Mouse (Mus musculus) olfactory bulb, adult 2 months (tissue): Measurements from ENCODE around the gene Rcc1l. TPM values are rescaled to one million over a fixed set of nuclear protein-coding genes. Genes with fewer than 3 reads are reported as not detected.

ENCODE experiments used
- H3K27ac ChIP-seq: fragments of 200-500 bp; 2 replicates; pipeline ENCODE4 v1.5.1; 2012; ENCODE audit warnings: low read depth, low read length; ENCODE audit not compliant: insufficient read depth
- H3K4me1 ChIP-seq: fragments of 200-500 bp; 2 replicates; pipeline ENCODE4 v1.6.1; 2012; ENCODE audit warnings: low read length; ENCODE audit not compliant: control insufficient read depth, insufficient read depth
- H3K4me3 ChIP-seq: fragments of 200-500 bp; 2 replicates; pipeline ENCODE4 v1.5.1; 2012; ENCODE audit warnings: mild to moderate bottlenecking, low read depth, low read length, moderate library complexity; ENCODE audit not compliant: insufficient read depth
- CTCF ChIP-seq: fragments of 200-500 bp; IDR thresholded peaks from 2 replicates; pipeline ENCODE4 v1.5.1; 2012; ENCODE audit warnings: low read depth, mild to moderate bottlenecking, low read length, moderate library complexity; ENCODE audit not compliant: insufficient read depth
- POLR2A ChIP-seq: fragments of 200-500 bp; IDR thresholded peaks from 2 replicates; pipeline ENCODE4 v1.6.1; 2012; ENCODE audit warnings: mild to moderate bottlenecking, low read depth, low read length, moderate library complexity; ENCODE audit not compliant: insufficient read depth
- WGBS: fragments of 180-500 bp; shearing (Covaris S2); methylation state at CpG from one replicate; pipeline ENCODE4 v1.1.7; 2018; 5-methylcytosine and 5-hydroxymethylcytosine counted together
- polyA plus RNA-seq: library from polyadenylated mRNA; stranded (reverse); fragments of >200 nt; gene quantifications from 2 replicates; pipeline ENCODE4 v1.2.4, GENCODE M21; 2012; ENCODE audit warnings: low replicate concordance; ENCODE audit not compliant: missing spikeins, insufficient read depth, insufficient read length

The Rcc1l gene
- polyA plus RNA-seq, 1 experiment = not detected

DNA sequence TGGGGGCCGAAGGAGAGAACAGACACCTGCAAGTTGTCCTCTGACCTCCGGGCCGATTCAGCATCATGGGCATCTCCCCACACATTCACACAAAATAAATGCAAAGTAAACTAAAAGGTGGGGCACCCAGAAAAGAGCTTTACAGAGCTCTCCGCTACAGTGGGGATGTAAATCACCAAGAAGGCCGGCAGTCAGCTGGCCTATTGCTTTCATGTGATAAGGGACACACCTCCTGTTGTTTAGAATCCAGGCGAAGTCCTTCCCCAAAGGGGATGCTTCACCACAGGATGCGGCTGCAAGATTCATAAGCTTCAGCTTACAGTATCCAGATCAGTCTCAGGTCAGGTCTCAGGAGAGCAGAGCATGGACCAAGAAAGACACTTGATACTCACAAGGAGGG is 2.0 kb upstream of the Rcc1l start:
- Histone ChIP-seq H3K4me3 (no peak overlapping the region), H3K4me1 (peaks cover 12% of the 10 kb centered on the region), H3K27ac (no peak overlapping the region)
- no peak for TF ChIP-seq CTCF
- TF ChIP-seq POLR2A = no peak
- 87% methylated on average over 7 of the region's 7 CpGs for WGBS

DNA sequence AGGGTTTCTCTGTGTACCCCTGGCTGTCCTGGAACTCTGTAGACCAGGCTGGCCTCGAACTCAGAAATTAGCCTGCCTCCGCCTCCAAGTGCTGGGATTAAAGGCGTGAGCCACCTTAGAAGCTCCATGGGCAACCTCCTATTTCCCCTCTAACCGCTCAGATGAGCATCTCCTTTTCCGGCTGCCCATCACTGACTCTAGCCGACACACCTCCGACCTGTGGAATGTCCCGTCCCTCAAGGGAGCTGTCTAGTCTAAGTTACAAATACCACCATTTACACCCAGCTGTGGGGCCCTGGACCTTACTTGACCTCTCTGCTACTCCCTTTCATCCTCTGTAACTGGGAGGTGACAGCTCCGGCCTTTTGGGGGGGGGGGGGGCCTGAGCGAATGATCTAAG is 878 bp downstream of the Rcc1l start:
- TF ChIP-seq CTCF (no peak), POLR2A (no peak)
- Histone ChIP-seq H3K4me1 (peaks cover 7% of the 10 kb centered on the region), H3K27ac (no peak overlapping the region), H3K4me3 (peak overlapping the region; percentile 90)
- WGBS = 9% methylated on average over 10 of the region's 10 CpGs

DNA sequence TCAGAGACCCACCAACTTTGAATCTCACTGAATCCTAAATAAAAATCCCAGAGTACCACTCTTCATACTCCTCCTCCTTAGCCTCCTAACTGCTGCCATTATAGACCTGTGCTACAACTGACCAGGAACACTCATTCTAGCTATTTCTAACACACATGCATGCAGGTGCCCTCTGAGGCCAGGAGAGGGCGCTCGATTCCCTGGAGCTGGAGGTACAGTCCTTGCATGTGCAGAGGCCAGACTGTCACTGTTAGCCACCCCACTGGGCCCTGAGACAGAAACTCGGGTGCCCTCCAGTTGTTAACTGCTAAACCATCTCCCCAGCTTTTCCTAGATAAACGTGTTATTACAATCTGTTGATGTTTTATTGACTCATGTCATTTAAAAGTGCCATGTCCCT is 3.4 kb downstream of the Rcc1l start:
- 32% methylated on average over 4 of the region's 4 CpGs for WGBS
- no peak overlapping the region for H3K4me3 ChIP-seq
- no peak overlapping the region for H3K27ac ChIP-seq
- H3K4me1 ChIP-seq = peaks cover 7% of the 10 kb centered on the region
- TF ChIP-seq POLR2A (no peak), CTCF (no peak)

DNA sequence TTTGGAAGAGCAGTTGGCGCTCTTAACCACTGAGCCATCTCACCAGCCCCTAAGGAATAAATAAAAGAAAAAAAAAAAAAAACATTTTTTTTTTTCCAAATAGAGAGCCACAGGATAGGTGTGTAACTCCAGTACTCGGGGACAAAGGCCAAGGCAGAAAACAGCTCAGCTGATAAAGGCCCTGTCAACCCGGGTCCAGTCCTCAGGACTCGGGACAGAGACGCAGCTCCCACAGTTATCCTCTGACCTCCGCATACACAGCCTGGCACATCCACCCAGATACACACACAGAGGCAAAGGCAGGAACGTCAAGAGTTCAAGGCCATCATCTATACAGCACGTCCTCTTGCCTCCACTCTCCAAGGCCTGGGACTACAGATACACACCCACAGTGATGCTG is 6.4 kb downstream of the Rcc1l start:
- H3K4me3 ChIP-seq = no peak overlapping the region
- H3K4me1 ChIP-seq = peaks cover 3% of the 10 kb centered on the region
- WGBS = 97% methylated on average over 8 of the region's 8 CpGs
- H3K27ac ChIP-seq = no peak overlapping the region
- TF ChIP-seq CTCF (no peak), POLR2A (no peak)

DNA sequence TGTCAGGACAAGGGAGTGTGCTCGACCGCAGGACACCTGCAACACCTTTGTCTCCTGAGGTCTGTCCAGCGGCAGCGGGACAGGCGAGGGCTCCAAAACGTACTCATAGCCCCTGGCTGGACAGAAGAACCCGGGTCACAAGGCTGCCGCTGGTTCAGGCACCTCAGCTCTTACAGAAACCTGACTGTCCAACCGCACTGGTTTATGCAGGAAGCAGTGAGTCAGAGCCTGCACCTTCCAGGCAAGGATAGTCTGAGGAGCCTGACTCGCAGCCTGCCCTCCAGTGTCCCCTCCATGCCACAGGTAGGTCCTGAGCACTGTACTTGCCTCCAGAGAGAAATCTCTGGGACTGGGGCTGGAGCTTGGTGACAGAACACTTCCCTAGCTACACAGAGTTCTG is 7.3 kb downstream of the Rcc1l start:
- Histone ChIP-seq H3K27ac (no peak overlapping the region), H3K4me1 (peaks cover 10% of the 10 kb centered on the region), H3K4me3 (no peak overlapping the region)
- TF ChIP-seq CTCF (no peak), POLR2A (no peak)
- 93% methylated on average over 10 of the region's 10 CpGs for WGBS

DNA sequence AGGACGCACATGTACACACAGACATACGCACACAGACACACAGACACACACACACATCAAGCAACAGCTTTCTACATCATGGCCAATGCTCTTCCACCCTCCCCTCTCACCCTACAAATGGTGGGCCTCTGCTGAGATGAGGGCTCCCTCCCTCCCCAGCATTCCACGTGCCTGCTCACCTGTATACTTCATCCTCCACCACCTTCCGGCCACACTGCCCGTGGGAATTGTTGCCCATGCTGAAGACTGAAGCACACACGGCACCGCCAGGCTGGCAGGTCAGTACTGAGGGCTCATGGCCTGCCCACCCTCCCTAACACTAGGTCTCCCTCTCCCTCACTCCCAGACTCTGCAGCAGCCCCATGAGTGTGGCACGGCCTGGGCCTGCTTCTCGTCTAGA is 8.5 kb downstream of the Rcc1l start:
- TF ChIP-seq CTCF (no peak), POLR2A (no peak)
- Histone ChIP-seq H3K27ac (no peak overlapping the region), H3K4me3 (no peak overlapping the region), H3K4me1 (peaks cover 10% of the 10 kb centered on the region)
- 93% methylated on average over 9 of the region's 9 CpGs for WGBS

DNA sequence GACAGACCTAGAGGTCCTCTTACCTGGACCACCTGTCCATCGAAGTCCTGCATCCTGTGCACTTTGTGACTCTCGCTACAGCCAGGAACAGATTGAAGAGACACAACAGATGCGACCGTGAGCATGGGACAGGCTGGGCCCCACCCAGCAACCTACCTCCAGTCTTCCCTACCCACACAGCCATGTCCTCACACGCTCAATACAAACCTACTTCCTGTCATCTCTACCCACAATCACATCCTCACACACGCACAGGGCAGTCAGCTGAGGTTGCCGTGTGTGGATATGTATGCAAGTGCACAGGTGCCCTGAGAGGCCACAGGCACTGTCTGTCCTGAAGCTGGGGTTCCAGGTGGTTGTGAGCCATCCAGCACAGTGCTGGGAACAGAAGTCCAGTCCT is 9.9 kb downstream of the Rcc1l start:
- Histone ChIP-seq H3K27ac (no peak overlapping the region), H3K4me1 (peaks cover 10% of the 10 kb centered on the region), H3K4me3 (no peak overlapping the region)
- WGBS = 92% methylated on average over 7 of the region's 7 CpGs
- TF ChIP-seq POLR2A (no peak), CTCF (no peak)

DNA sequence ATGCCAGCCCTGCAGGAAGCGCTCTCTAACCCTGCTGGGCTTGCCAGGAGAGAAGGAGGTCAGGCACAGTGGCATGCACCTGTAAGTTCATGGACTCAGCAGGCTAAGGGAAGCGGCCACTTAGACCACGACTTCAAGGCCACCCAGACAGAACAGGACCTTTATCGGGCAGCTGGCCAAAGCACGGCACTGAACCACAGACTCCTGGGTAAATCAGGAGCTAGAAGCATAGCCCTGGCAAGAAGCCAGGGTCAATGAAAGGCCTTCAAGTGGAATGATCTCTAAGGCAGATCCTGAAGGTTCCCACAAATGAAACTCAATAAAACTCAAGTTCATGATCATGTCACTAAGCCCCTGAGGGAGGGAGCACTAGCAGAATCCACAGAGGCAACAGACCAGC is 11.9 kb downstream of the Rcc1l start:
- TF ChIP-seq POLR2A = no peak
- TF ChIP-seq CTCF = no peak
- Histone ChIP-seq H3K4me3 (no peak overlapping the region), H3K27ac (no peak overlapping the region), H3K4me1 (peaks cover 10% of the 10 kb centered on the region)
- 43% methylated on average over 5 of the region's 5 CpGs for WGBS

DNA sequence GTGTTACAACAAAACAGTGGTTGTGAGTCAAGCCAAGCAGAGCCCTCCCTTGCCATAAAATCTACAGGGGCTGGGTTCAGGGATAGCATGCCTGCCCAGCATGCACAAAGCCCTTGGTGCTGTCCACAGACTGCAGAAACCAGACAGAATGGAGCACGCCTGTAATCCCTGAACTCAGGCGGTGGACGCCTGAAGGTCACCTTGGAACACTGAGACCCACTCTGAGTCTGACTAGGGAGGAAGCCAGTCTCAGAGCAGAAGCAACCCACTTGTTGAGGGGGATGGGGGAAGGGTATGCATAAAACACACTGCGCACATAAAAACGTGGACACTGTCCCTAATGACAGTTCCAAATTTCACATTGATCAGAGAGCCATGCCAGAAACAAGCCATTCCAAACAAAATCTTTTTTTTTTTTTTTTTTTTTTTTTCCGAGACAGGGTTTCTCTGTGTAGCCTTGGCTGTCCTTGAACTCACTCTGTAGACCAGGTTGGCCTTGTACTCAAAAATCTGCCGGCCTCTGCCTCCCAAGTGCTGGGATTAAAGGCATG is 20.6 kb downstream of the Rcc1l start:
- no peak overlapping the region for H3K4me3 ChIP-seq
- H3K27ac ChIP-seq = no peak overlapping the region
- no peaks in the 10 kb centered on the region for H3K4me1 ChIP-seq
- 84% methylated on average over 7 of the region's 7 CpGs for WGBS
- TF ChIP-seq CTCF (no peak), POLR2A (no peak)

DNA sequence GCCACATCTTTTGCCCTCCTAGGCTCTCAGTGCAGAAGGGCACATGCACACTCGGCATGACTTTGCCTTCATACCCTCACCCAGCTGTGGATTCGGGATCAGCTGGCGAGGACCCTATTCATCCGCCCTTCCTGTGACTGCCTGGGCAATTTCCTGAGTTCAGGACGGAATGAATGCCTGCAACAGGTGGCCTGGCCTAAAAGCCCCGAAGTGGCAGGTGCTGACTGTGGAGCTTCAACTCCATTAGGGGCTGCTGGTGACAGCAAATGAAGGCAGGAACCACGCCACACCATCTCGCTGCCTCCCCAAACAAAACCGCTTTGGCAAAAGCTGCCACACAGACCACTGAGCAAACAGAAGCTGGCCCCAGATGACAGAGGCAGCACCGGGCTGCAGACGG is 24.7 kb downstream of the Rcc1l start:
- H3K4me3 ChIP-seq = no peak overlapping the region
- H3K4me1 ChIP-seq = peaks cover 4% of the 10 kb centered on the region; the same call in 1 of the 2 replicates
- WGBS = 83% methylated on average over 11 of the region's 11 CpGs
- no peak overlapping the region for H3K27ac ChIP-seq
- TF ChIP-seq POLR2A (no peak), CTCF (no peak)
